Mouse (Mus musculus): Measurements from ENCODE around the gene Endov.

- TF ChIP-seq CEBPB (IDR thresholded peaks at IDR 0.05; ENCODE audit: insufficient read depth, poor library complexity, severe bottlenecking) (no peak), POLR2A (IDR thresholded peaks at IDR 0.05; ENCODE audit: insufficient read length, low read depth) (no peak), E2F4 (IDR thresholded peaks at IDR 0.05; ENCODE audit: insufficient read depth) (no peak), MYOD1 (IDR thresholded peaks at IDR 0.05; ENCODE audit: control insufficient read depth in 1 of 3, insufficient read length in 2 of 3, low read depth in 2 of 3) (no peak), USF1 (IDR thresholded peaks at IDR 0.05; ENCODE audit: low read depth) (no peak), TCF3 (IDR thresholded peaks at IDR 0.05; ENCODE audit: insufficient read length, low read depth) (no peak), POLR2AphosphoS2 (IDR thresholded peaks at IDR 0.05; ENCODE audit: insufficient read length, low read depth) (no peak), TCF12 (IDR thresholded peaks at IDR 0.05; ENCODE audit: insufficient read depth, poor library complexity, severe bottlenecking) (no peak), MAX (IDR thresholded peaks at IDR 0.05; ENCODE audit: low read depth) (no peak), MYOG (IDR thresholded peaks at IDR 0.05; ENCODE audit: control insufficient read depth in 1 of 3, insufficient read depth in 1 of 3, insufficient read length in 2 of 3, low read depth in 2 of 3) (no peak), SRF (IDR thresholded peaks at IDR 0.05; ENCODE audit: control insufficient read depth, insufficient read length, low read depth) (no peak), REST (IDR thresholded peaks at IDR 0.05; ENCODE audit: insufficient read depth, insufficient read length) (no peak)
Observed at GRCm38 (mm10) chr11:119521920-119522710, 31.0 kb downstream of the Endov start.

Measured in myocyte (in vitro differentiated cells).